In genomic region chr4:87401316-87402172, GRCm38 (mm10) we compare ENCODE assay signal across 8 mouse cellular contexts.
DNase-seq lines count a peak whose midpoint lies in the region; ATAC-seq and TF ChIP-seq lines count a peak whose summit lies in the region.

No protein-coding gene starts in this region.

- no peaks in the 10 kb centered on the region for H3K36me3 ChIP-seq in ES-Bruce4 (ENCODE audit: control insufficient read depth, insufficient read depth, low read length, poor library complexity, severe bottlenecking)
- no peaks in the 10 kb centered on the region for H3K36me3 ChIP-seq in hindbrain, embryonic 12.5 days
- no peaks in the 10 kb centered on the region for H3K36me3 ChIP-seq in thymus, adult 2 months (ENCODE audit: control insufficient read depth, insufficient read depth, low read length)

- no peak for TF ChIP-seq EP300 in ES-Bruce4 (IDR thresholded peaks at IDR 0.05; ENCODE audit: insufficient read depth, low read depth, low read length)

- H3K9ac ChIP-seq in ES-Bruce4 (ENCODE audit: low read depth, poor library complexity, severe bottlenecking) = no peak overlapping the region
- no peak overlapping the region for H3K9ac ChIP-seq in hindbrain, embryonic 12.5 days

- peak overlapping the region; percentile 31 for H3K4me2 ChIP-seq in hindbrain, embryonic 12.5 days (replicated peaks)

- no peak for TF ChIP-seq CTCF in ES-Bruce4 (IDR thresholded peaks at IDR 0.05; ENCODE audit: low read depth, low read length)
- no peak for TF ChIP-seq CTCF in thymus, adult 2 months (IDR thresholded peaks at IDR 0.05; ENCODE audit: borderline replicate concordance, control insufficient read depth, extremely low read depth, insufficient read depth, low read length, poor library complexity)

- H3K27me3 ChIP-seq in ES-Bruce4 (ENCODE audit: control insufficient read depth, insufficient read depth, low read length, poor library complexity, severe bottlenecking) = no peaks in the 10 kb centered on the region
- no peaks in the 10 kb centered on the region for H3K27me3 ChIP-seq in hindbrain, embryonic 12.5 days
- H3K27me3 ChIP-seq in thymus, adult 2 months (ENCODE audit: control insufficient read depth, insufficient read depth, low read length) = no peaks in the 10 kb centered on the region

- DNase-seq in cerebellum, adult 18-20 months = peak; percentile 65 to 72
- peak; percentile 13 to 26 for DNase-seq in frontal cortex, postnatal 14 days (ENCODE audit: low spot score in 2 of 2)
- DNase-seq in left cerebral cortex, postnatal 14 days (ENCODE audit: low spot score in 2 of 2) = peak; percentile 50 to 54
- peak; percentile 29 for DNase-seq in neural tube, embryonic 10.5 days (ENCODE audit: extremely low spot score, low spot score)
- DNase-seq in thymus, adult 2 months = no peak
- DNase-seq in urinary bladder, postnatal 10 days (ENCODE audit: low spot score) = no peak

- H3K27ac ChIP-seq in ES-Bruce4 (ENCODE audit: insufficient read depth, low read length) = no peak overlapping the region
- H3K27ac ChIP-seq in hindbrain, embryonic 12.5 days = peak overlapping the region; percentile 58
- no peak overlapping the region for H3K27ac ChIP-seq in thymus, adult 2 months (ENCODE audit: control insufficient read depth, insufficient read depth, low read length)

- intact Hi-C loops in left cerebral cortex, postnatal 14 days (cut with DNase I) = no loop called here

- no peaks in the 10 kb centered on the region for H3K4me1 ChIP-seq in ES-Bruce4 (ENCODE audit: control insufficient read depth, insufficient read depth, low read length)
- peaks cover 4% of the 10 kb centered on the region; the same call in 1 of the 2 replicates for H3K4me1 ChIP-seq in hindbrain, embryonic 12.5 days
- no peaks in the 10 kb centered on the region for H3K4me1 ChIP-seq in thymus, adult 2 months (replicated peaks; ENCODE audit: control insufficient read depth, insufficient read depth, low read length)

- H3K9me3 ChIP-seq in ES-Bruce4 (replicated peaks; ENCODE audit: control insufficient read depth, insufficient read depth, low read length, poor library complexity, severe bottlenecking) = no peaks in the 10 kb centered on the region
- no peaks in the 10 kb centered on the region for H3K9me3 ChIP-seq in hindbrain, embryonic 12.5 days (replicated peaks)

- ATAC-seq in hindbrain, embryonic 12.5 days (ENCODE audit: low FRiP score) = no peak; the same call in 1 of the 2 replicates

- 50% methylated on average over 20 of the region's 20 CpGs for WGBS in hindbrain, embryonic 12.5 days
- WGBS in thymus, adult 2 months = 11% methylated on average over 20 of the region's 20 CpGs

- TF ChIP-seq POLR2A in ES-Bruce4 (IDR thresholded peaks at IDR 0.05; ENCODE audit: insufficient read depth, low read length) = no peak
- no peak for TF ChIP-seq POLR2A in thymus, adult 2 months (IDR thresholded peaks at IDR 0.05; ENCODE audit: control insufficient read depth, extremely low read depth, insufficient read depth, low read length, poor library complexity)

- 0 out of 2 replicates have a peak overlapping the region, but pooled peaks have one; percentile 7 for H3K4me3 ChIP-seq in ES-Bruce4 (ENCODE audit: low read depth, low read length)
- no peak overlapping the region for H3K4me3 ChIP-seq in hindbrain, embryonic 12.5 days
- H3K4me3 ChIP-seq in thymus, adult 2 months (ENCODE audit: control insufficient read depth, insufficient read depth, low read length) = no peak overlapping the region

Comparison
In these comparisons a context has a peak if more than half of its experiments do, and no peak if none do; other contexts are left out.
1. DNase-seq: peak in cerebellum, adult 18-20 months (2 of 2), frontal cortex, postnatal 14 days (2 of 2), left cerebral cortex, postnatal 14 days (2 of 2) and neural tube, embryonic 10.5 days (single experiment); none in thymus, adult 2 months (single experiment) and urinary bladder, postnatal 10 days (single experiment).